Mouse (Mus musculus): ENCODE measurements around the gene Ltb. TPM values are rescaled to one million over a fixed set of nuclear protein-coding genes. Genes with fewer than 3 reads are reported as not detected.
"Not testable (repeated sequence)": the region's sequence is repeated elsewhere in the genome, so short reads cannot be mapped to it uniquely, and the experiment has no call there.

Ltb gene
- total RNA-seq, 1 experiment from 2014 or later, result 1.1 TPM

GRCm38 (mm10) chr17:35219601-35220041, 25.4 kb downstream of the Ltb start:
- ATAC-seq (replicated peaks; ENCODE audit: low read depth, poor library complexity, severe bottlenecking), result peak; percentile 66

GRCm38 (mm10) chr17:35220156-35220952, 26.1 kb downstream of the Ltb start, which contains the start of gene Gm16181:
Gene Gm16181 (plus strand): TSS chr17:35220834.
- no peak for ATAC-seq (replicated peaks; ENCODE audit: low read depth, poor library complexity, severe bottlenecking)

- peak; percentile 59 for ATAC-seq (replicated peaks; ENCODE audit: low read depth, poor library complexity, severe bottlenecking)
These were observed 28.1 kb downstream of the Ltb start for GRCm38 (mm10) chr17:35222299-35222698.

GRCm38 (mm10) chr17:35224641-35225040, 30.4 kb downstream of the Ltb start:
- ATAC-seq (replicated peaks; ENCODE audit: low read depth, poor library complexity, severe bottlenecking), result no peak

- no peak for ATAC-seq (replicated peaks; ENCODE audit: low read depth, poor library complexity, severe bottlenecking)
These were observed 31.2 kb downstream of the Ltb start for GRCm38 (mm10) chr17:35225456-35225855.

GRCm38 (mm10) chr17:35226561-35227046, 32.4 kb downstream of the Ltb start:
- no peak for ATAC-seq (replicated peaks; ENCODE audit: low read depth, poor library complexity, severe bottlenecking)

- ATAC-seq (replicated peaks; ENCODE audit: low read depth, poor library complexity, severe bottlenecking), result no peak
These were observed 36.8 kb downstream of the Ltb start for GRCm38 (mm10) chr17:35231022-35231421.

- ATAC-seq (replicated peaks; ENCODE audit: low read depth, poor library complexity, severe bottlenecking), result 0 out of 2 replicates have a peak, but pooled peaks have one; percentile 12
These were observed 37.8 kb downstream of the Ltb start for GRCm38 (mm10) chr17:35232043-35232442.

GRCm38 (mm10) chr17:35232659-35233058, 38.4 kb downstream of the Ltb start:
- ATAC-seq (replicated peaks; ENCODE audit: low read depth, poor library complexity, severe bottlenecking), result peak; percentile 13

- ATAC-seq (replicated peaks; ENCODE audit: low read depth, poor library complexity, severe bottlenecking), result no peak
These were observed 39.1 kb downstream of the Ltb start, which contains the start of gene Atp6v1g2 for GRCm38 (mm10) chr17:35233114-35233980. Gene Atp6v1g2 (plus strand): TSS chr17:35233660.

GRCm38 (mm10) chr17:35234090-35234489, 39.9 kb downstream of the Ltb start:
- not testable (repeated sequence) for ATAC-seq (replicated peaks; ENCODE audit: low read depth, poor library complexity, severe bottlenecking)

- no peak for ATAC-seq (replicated peaks; ENCODE audit: low read depth, poor library complexity, severe bottlenecking)
These were observed 40.7 kb downstream of the Ltb start for GRCm38 (mm10) chr17:35234903-35235302.

- peak; percentile 68 for ATAC-seq (replicated peaks; ENCODE audit: low read depth, poor library complexity, severe bottlenecking)
These were observed 41.6 kb downstream of the Ltb start, which contains the start of gene Nfkbil1 for GRCm38 (mm10) chr17:35235614-35236389. Gene Nfkbil1 (minus strand): TSS chr17:35235792.

- ATAC-seq (replicated peaks; ENCODE audit: low read depth, poor library complexity, severe bottlenecking), result peak; percentile 69
These were observed 42.1 kb downstream of the Ltb start for GRCm38 (mm10) chr17:35236390-35236746.

- ATAC-seq (replicated peaks; ENCODE audit: low read depth, poor library complexity, severe bottlenecking), result no peak
These were observed 42.8 kb downstream of the Ltb start for GRCm38 (mm10) chr17:35236996-35237395.

- no peak for ATAC-seq (replicated peaks; ENCODE audit: low read depth, poor library complexity, severe bottlenecking)
These were observed 43.3 kb downstream of the Ltb start for GRCm38 (mm10) chr17:35237504-35237903.

- no peak for ATAC-seq (replicated peaks; ENCODE audit: low read depth, poor library complexity, severe bottlenecking)
These were observed 45.5 kb downstream of the Ltb start for GRCm38 (mm10) chr17:35239700-35240099.

- ATAC-seq (replicated peaks; ENCODE audit: low read depth, poor library complexity, severe bottlenecking), result no peak
These were observed 46.4 kb downstream of the Ltb start for GRCm38 (mm10) chr17:35240384-35241304.

All from common myeloid progenitor, adult 5-6 weeks (primary cell).